Mouse (Mus musculus): ENCODE measurements around the gene Plch1.

- no peak for TF ChIP-seq CTCF (IDR thresholded peaks at IDR 0.05)
- TF ChIP-seq EP300 (IDR thresholded peaks at IDR 0.05) = no peak
Observed at GRCm38 (mm10) chr3:63668779-63669178, 230.5 kb downstream of the Plch1 start.
